Mouse (Mus musculus) neural tube, embryonic 15.5 days (tissue): ENCODE data around the gene Clrn1. TPM values are rescaled to one million over a fixed set of nuclear protein-coding genes. Genes with fewer than 3 reads are reported as not detected.
A peak's percentile ranks its signal among the peaks of the same experiment; 100 is the strongest.
"Not testable (repeated sequence)": the region's sequence is repeated elsewhere in the genome, so short reads cannot be mapped to it uniquely, and the experiment has no call there.

Source experiments
- ATAC-seq: fragments of 200-750 bp; cut with Nextera tagmentation; 2 replicates; pipeline ENCODE4 v1.8.0; 2017; ENCODE audit warnings: mild to moderate bottlenecking, moderate TSS enrichment, moderate library complexity; ENCODE audit not compliant: low FRiP score
- H3K27ac ChIP-seq: fragments of 300-500 bp; sonication (generic); replicated peaks from 2 replicates; pipeline ENCODE4 v1.5.1; 2015; ENCODE audit warnings: mild to moderate bottlenecking, inconsistent platforms
- H3K27me3 ChIP-seq: fragments of 300-500 bp; sonication (generic); replicated peaks from 2 replicates; pipeline ENCODE4 v1.6.1; 2015; ENCODE audit warnings: inconsistent platforms
- H3K36me3 ChIP-seq: fragments of 300-500 bp; sonication (generic); 2 replicates; pipeline ENCODE4 v1.6.1; 2015; ENCODE audit warnings: inconsistent platforms
- H3K4me1 ChIP-seq: fragments of 300-500 bp; sonication (generic); 2 replicates; pipeline ENCODE4 v1.6.1; 2015; ENCODE audit warnings: inconsistent platforms
- H3K4me2 ChIP-seq: fragments of 300-500 bp; sonication (generic); 2 replicates; pipeline ENCODE4 v1.6.1; 2015; ENCODE audit warnings: inconsistent platforms, mild to moderate bottlenecking, moderate library complexity
- H3K4me3 ChIP-seq: fragments of 300-500 bp; sonication (generic); replicated peaks from 2 replicates; pipeline ENCODE4 v1.5.1; 2015; ENCODE audit warnings: mild to moderate bottlenecking, inconsistent platforms
- H3K9ac ChIP-seq: fragments of 300-500 bp; sonication (generic); replicated peaks from 2 replicates; pipeline ENCODE4 v1.6.1; 2015; ENCODE audit warnings: mild to moderate bottlenecking, inconsistent platforms
- H3K9me3 ChIP-seq: fragments of 300-500 bp; sonication (generic); replicated peaks from 2 replicates; pipeline ENCODE4 v1.6.1; 2016; ENCODE audit warnings: inconsistent platforms
- WGBS: fragments of 180-500 bp; shearing (Covaris S2); methylation state at CpG from one replicate; pipeline ENCODE4 v1.1.7; 2015; ENCODE audit warnings: mixed read lengths; 5-methylcytosine and 5-hydroxymethylcytosine counted together
- polyA plus RNA-seq: library from polyadenylated mRNA; unstranded; fragments of >200 nt; fragmentation: Nextera tagmentation; extraction: Ambion mirVana; gene quantifications from 2 replicates; pipeline ENCODE4 v1.2.1, GENCODE M21; 2015

Gene Clrn1
- polyA plus RNA-seq, 1 experiment from 2014 or later, result 1.2 TPM

DNA sequence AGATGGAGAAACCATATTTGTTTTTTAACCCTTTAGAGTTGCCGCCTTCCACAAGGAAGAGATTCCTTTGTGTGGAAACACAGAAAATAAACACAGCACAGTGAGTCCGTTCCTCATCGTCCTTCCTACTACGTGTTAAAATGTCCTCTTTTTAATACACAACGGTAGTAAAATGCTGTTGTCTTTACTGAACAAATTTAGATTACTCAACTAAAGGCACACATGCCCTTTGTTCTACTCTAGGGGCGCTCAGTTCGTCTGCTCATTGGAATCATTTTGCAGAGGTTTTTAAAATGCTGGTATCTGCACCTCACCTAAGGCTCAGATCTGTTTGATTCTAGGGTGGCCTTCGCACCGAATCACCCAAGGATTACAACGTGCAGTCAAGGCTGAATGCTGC is 2.6 kb upstream of the Clrn1 start:
- Histone ChIP-seq H3K4me2 (no peak overlapping the region), H3K36me3 (no peaks in the 10 kb centered on the region), H3K27me3 (no peaks in the 10 kb centered on the region), H3K4me1 (peaks cover 4% of the 10 kb centered on the region), H3K9me3 (no peaks in the 10 kb centered on the region), H3K9ac (no peak overlapping the region), H3K4me3 (no peak overlapping the region), H3K27ac (no peak overlapping the region)
- WGBS, result 87% methylated on average over 10 of the region's 10 CpGs
- no peak for ATAC-seq

GRCm38 (mm10) chr3:58883511-58883907 is 1.6 kb downstream of the Clrn1 start:
- peak overlapping the region; percentile 46; the same call in 1 of the 2 replicates for H3K27ac ChIP-seq
- no peak overlapping the region for H3K4me3 ChIP-seq
- H3K36me3 ChIP-seq, result no peaks in the 10 kb centered on the region
- no peak overlapping the region for H3K4me2 ChIP-seq
- H3K9ac ChIP-seq, result no peak overlapping the region
- H3K27me3 ChIP-seq, result no peaks in the 10 kb centered on the region
- H3K9me3 ChIP-seq, result no peaks in the 10 kb centered on the region
- peak; percentile 58 for ATAC-seq
- peaks cover 6% of the 10 kb centered on the region for H3K4me1 ChIP-seq

DNA sequence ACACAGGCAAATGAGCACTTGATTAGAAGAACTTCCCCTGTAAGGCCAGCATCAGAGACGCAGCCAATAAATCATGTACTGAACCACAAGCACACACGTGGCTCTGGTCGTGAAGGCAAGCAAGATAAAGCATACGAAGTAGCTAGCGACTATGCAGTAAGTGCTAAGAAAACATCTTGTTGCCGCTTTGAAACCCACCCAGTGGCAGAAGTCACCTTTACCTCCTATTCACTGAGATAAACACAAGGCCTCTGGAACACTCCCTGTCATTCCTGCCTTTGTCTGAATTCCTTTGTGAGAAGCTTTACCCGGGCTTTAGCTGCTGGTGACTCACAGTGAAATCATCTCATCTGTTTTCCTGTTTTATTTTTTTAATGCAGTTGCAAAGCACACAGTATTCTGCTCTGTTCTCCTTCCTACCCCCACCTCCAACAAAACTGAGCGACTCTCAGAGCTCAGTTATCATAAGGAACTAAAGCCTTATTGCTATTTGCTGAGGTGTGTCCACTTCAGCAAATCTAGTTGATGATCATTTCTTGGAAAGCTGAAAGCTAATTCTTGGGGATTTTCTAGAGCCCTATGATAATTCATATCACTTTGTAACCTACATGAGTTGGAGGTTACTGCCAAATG is 2.1 kb downstream of the Clrn1 start:
- no peak overlapping the region for H3K9ac ChIP-seq

GRCm38 (mm10) chr3:58881016-58881415 is 4.1 kb downstream of the Clrn1 start:
- WGBS, result 19% methylated on average over 1 of the region's 1 CpGs
- Histone ChIP-seq H3K27me3 (no peaks in the 10 kb centered on the region), H3K9me3 (no peaks in the 10 kb centered on the region)

More for the DNA sequence above, 2.1 kb downstream of the Clrn1 start:
- H3K9me3 ChIP-seq, result no peaks in the 10 kb centered on the region
- peak overlapping the region; percentile 46 for H3K27ac ChIP-seq
- no peak overlapping the region for H3K4me3 ChIP-seq
- no peak overlapping the region for H3K4me2 ChIP-seq
- H3K36me3 ChIP-seq, result no peaks in the 10 kb centered on the region
- peak; percentile 58 for ATAC-seq
- H3K27me3 ChIP-seq, result no peaks in the 10 kb centered on the region
- 11% methylated on average over 8 of the region's 8 CpGs for WGBS
- peaks cover 6% of the 10 kb centered on the region for H3K4me1 ChIP-seq

DNA sequence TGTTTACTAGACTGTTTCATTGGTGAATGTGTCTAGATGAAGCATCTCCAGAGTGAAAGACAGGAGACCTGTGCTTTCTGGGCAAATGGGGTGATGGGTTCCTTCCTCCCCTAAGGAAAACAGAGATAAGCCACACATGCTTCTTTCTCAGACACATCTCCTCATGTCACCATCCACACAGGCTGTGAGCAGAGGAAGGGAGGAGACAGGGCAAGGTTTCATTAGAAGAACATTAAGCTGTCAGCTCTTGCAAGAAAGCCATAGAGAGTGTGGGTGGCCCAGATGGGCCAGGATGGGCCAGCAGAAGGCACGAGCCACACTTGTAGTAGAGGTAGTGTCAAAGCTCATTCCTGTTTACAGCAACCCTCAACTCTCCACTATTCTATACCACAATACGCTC is 5.0 kb downstream of the Clrn1 start:
- Histone ChIP-seq H3K4me2 (no peak overlapping the region), H3K27me3 (no peaks in the 10 kb centered on the region), H3K9me3 (no peaks in the 10 kb centered on the region), H3K9ac (no peak overlapping the region), H3K4me1 (peaks cover 6% of the 10 kb centered on the region), H3K27ac (no peak overlapping the region), H3K4me3 (no peak overlapping the region), H3K36me3 (no peaks in the 10 kb centered on the region)
- no peak for ATAC-seq
- 65% methylated on average over 2 of the region's 2 CpGs for WGBS

More at GRCm38 (mm10) chr3:58881016-58881415, 4.1 kb downstream of the Clrn1 start:
- Histone ChIP-seq H3K9ac (no peak overlapping the region), H3K27ac (no peak overlapping the region), H3K36me3 (no peaks in the 10 kb centered on the region), H3K4me1 (peaks cover 6% of the 10 kb centered on the region), H3K4me2 (no peak overlapping the region), H3K4me3 (no peak overlapping the region)
- ATAC-seq, result no peak

- not testable (repeated sequence) for H3K4me2 ChIP-seq, H3K36me3 ChIP-seq, H3K4me3 ChIP-seq, H3K9ac ChIP-seq, H3K9me3 ChIP-seq, H3K27me3 ChIP-seq, H3K27ac ChIP-seq, H3K4me1 ChIP-seq, ATAC-seq
- WGBS, result 69% methylated on average over 2 of the region's 2 CpGs
Measured at GRCm38 (mm10) chr3:58871882-58872281, 13.3 kb downstream of the Clrn1 start.

- H3K4me2 ChIP-seq, result no peak overlapping the region
- ATAC-seq, result no peak
- 30% methylated on average over 7 of the region's 7 CpGs for WGBS
- no peak overlapping the region for H3K9ac ChIP-seq
- H3K4me1 ChIP-seq, result 0 out of 2 replicates have a peak, but pooled peaks cover 2% of the 10 kb centered on the region
- no peaks in the 10 kb centered on the region for H3K9me3 ChIP-seq
- no peak overlapping the region for H3K4me3 ChIP-seq
- H3K36me3 ChIP-seq, result no peaks in the 10 kb centered on the region
- no peak overlapping the region for H3K27ac ChIP-seq
- no peaks in the 10 kb centered on the region for H3K27me3 ChIP-seq
Measured at GRCm38 (mm10) chr3:58865690-58866089, 19.4 kb downstream of the Clrn1 start.

DNA sequence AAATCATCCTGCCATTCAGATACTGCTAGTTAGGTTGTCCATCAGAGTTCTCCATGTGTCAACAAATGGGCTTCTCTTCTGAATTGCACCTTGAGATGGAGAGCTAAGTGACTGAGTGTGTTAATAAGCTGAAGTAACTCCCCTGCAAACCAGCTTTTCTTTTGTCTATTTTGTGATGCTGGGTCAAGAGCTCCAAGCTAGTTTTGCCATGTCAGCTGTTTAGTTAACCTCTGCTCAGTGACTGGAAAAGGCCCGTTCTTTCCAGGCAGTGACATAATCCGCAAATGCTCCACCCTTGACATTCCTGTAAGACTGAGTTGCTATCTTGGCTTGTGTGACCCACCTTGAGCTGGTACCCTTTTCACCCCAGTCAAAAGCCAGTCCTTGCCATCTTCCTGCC is 22.2 kb downstream of the Clrn1 start:
- Histone ChIP-seq H3K9ac (no peak overlapping the region), H3K4me3 (no peak overlapping the region), H3K4me2 (no peak overlapping the region), H3K27me3 (no peaks in the 10 kb centered on the region), H3K9me3 (no peaks in the 10 kb centered on the region), H3K4me1 (0 out of 2 replicates have a peak, but pooled peaks cover 2% of the 10 kb centered on the region), H3K36me3 (no peaks in the 10 kb centered on the region), H3K27ac (no peak overlapping the region)
- WGBS, result 77% methylated on average over 2 of the region's 2 CpGs
- no peak for ATAC-seq

DNA sequence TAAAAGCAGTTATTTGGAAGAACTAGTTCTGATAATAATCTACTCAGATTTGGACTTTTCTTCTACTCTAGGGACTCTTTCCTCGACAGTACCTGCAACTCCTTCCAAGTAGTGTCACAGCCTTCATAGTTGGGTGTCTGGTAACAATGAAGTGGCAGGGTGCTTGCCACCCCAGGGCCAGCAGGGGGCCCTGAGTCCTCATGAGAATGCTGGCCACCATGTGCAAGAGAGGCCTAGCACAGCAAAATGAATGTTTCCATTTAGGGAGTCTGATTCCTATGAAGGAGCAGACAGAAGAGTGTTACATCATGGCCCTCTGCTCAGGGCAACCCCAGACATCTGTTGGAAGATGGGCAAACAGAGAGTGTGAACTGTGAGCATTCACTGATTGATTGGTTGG is 41.7 kb downstream of the Clrn1 start:
- Histone ChIP-seq H3K4me3 (no peak overlapping the region), H3K36me3 (no peaks in the 10 kb centered on the region), H3K4me2 (no peak overlapping the region), H3K27ac (no peak overlapping the region), H3K27me3 (no peaks in the 10 kb centered on the region), H3K9ac (no peak overlapping the region), H3K9me3 (no peaks in the 10 kb centered on the region), H3K4me1 (no peaks in the 10 kb centered on the region)
- WGBS, result 74% methylated on average over 1 of the region's 1 CpGs
- ATAC-seq, result no peak

DNA sequence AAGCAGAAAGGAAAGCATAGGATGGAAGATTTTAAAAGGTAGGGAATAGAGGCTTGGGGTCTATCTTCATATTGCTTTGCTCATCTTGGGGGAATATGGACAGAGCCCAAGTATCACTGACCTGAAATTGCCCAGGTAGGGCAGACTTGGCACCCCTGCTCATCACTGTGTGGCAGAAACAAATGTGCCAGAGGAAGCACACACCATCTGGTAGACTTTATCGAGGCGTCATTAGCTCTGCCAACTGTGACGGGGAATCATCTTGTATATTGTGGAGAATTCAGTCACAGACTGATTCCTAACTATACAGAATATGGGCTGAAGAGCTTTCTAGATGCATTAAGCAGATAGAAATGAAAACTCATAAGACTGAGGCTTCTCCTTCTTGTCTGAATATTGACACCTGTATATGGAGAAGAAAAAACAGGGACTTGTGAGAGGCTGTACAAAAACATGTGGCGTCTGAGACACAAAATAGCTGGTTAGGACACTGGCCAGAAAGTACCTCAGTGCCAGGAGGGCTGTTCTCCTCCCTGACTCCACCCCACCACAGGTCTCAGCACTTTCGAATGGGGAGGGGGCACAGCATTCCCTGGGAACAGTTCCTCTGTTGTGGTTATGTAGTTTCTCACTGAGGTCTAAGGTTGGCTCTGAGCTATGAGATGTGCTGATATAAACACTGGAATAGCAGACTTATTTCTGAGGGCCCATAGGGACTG is 51.5 kb downstream of the Clrn1 start:
- WGBS, result 81% methylated on average over 5 of the region's 5 CpGs
- Histone ChIP-seq H3K27me3 (no peaks in the 10 kb centered on the region; the same call in 1 of the 2 replicates), H3K4me1 (no peaks in the 10 kb centered on the region), H3K4me2 (no peak overlapping the region), H3K4me3 (no peak overlapping the region), H3K36me3 (no peaks in the 10 kb centered on the region), H3K9ac (no peak overlapping the region), H3K9me3 (no peaks in the 10 kb centered on the region), H3K27ac (no peak overlapping the region)
- ATAC-seq, result peak; percentile 55; the same call in 1 of the 2 replicates

GRCm38 (mm10) chr3:58832888-58833287 is 52.3 kb downstream of the Clrn1 start:
- Histone ChIP-seq H3K36me3 (no peaks in the 10 kb centered on the region), H3K27ac (no peak overlapping the region), H3K4me2 (no peak overlapping the region), H3K9ac (no peak overlapping the region), H3K9me3 (no peaks in the 10 kb centered on the region), H3K27me3 (no peaks in the 10 kb centered on the region; the same call in 1 of the 2 replicates), H3K4me1 (no peaks in the 10 kb centered on the region), H3K4me3 (no peak overlapping the region)
- ATAC-seq, result no peak
- 87% methylated on average over 2 of the region's 2 CpGs for WGBS

GRCm38 (mm10) chr3:58831586-58831985 is 53.6 kb downstream of the Clrn1 start:
- no peak overlapping the region for H3K27ac ChIP-seq
- 88% methylated on average over 5 of the region's 5 CpGs for WGBS
- H3K36me3 ChIP-seq, result no peaks in the 10 kb centered on the region
- H3K4me2 ChIP-seq, result no peak overlapping the region
- H3K9me3 ChIP-seq, result no peaks in the 10 kb centered on the region
- H3K4me1 ChIP-seq, result no peaks in the 10 kb centered on the region
- no peak overlapping the region for H3K9ac ChIP-seq
- H3K27me3 ChIP-seq, result no peaks in the 10 kb centered on the region; the same call in 1 of the 2 replicates
- ATAC-seq, result no peak
- H3K4me3 ChIP-seq, result no peak overlapping the region
